Mouse (Mus musculus): ENCODE results near the gene Mtss1l.

The Mtss1l gene

GRCm38 (mm10) chr8:110741816-110742451 is 20.7 kb downstream of the Mtss1l start:
- no peak for DNase-seq

- DNase-seq: no peak
These were observed 21.2 kb downstream of the Mtss1l start for GRCm38 (mm10) chr8:110742452-110742818.

- no peak for DNase-seq
These were observed 23.9 kb downstream of the Mtss1l start for GRCm38 (mm10) chr8:110745162-110745561.

DNA sequence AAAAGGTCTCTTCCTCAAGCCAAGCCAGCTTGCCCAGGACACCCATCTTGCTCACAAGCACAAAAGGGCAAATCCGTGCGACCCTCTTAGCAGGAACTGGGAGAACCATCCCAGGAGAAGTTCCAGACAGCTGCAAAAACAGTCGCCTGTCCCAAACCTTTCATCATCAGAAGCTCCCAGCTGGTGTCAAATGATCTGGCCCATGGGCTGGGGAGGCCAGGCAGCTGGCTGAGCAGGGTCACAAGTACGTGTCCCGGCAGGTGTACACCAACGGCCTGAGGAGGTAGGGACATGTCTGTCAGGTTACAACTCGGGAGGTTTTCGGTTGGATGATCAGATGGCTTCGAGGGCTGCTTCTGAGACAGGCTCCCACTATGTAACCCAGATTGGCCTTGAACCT is 25.4 kb downstream of the Mtss1l start:
- no peak for DNase-seq

- DNase-seq: no peak
These were observed 28.4 kb downstream of the Mtss1l start for GRCm38 (mm10) chr8:110749500-110750170.

GRCm38 (mm10) chr8:110750269-110750668 is 29.0 kb downstream of the Mtss1l start:
- no peak for DNase-seq

DNA sequence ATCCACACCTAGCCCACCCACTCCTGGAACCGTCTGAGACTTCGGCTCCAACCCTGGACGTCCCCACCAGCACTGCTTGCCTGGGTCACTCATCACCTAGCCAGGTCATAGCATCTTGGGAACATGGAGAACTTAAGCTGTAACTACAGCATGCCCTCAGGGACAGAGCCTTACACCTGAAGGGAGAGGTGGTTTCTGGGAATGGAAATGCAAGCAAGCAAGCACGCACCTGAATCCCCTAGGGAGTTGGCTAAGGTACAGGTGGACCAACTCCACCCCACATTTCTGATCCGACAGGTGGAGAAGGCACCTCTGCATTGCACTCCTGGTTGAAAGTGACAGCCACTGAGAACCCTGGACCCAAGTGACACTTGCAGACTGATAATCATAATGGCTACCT is 30.2 kb downstream of the Mtss1l start:
- no peak for DNase-seq

- DNase-seq: no peak
These were observed 33.4 kb downstream of the Mtss1l start for GRCm38 (mm10) chr8:110754713-110755112.

DNA sequence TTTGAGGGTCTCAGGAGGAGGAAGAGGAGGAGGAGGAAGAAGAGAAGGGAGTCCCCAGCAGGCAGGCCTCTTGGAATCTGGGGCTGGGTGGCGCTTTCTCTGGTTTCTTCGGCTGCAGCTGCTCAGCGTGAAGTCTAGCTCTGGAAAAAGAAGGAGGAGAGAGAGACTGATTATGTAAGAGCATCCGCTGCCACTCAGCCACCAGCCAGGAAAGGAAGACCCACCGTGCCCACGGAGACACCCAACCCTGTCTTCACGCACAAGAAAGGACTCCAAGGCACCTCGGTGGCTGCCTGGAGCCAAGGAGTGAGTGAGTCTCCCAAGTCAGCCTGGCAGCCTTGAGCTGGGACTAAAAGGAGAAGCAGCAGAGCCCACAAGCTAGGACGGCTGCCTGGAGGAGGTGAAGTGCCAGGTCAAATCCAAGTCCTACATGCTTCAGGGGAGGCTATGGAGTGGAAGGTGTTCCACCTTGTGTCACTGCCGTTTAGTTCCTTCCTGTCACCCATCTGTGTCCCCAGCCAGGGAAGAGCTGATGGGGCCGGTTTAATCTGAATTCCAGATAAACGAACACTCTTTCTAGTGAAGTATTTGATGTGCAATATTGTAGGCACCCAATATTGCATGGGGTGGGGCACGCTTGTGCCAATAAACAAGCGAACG is 34.4 kb downstream of the Mtss1l start:
- peak; percentile 73 for DNase-seq

GRCm38 (mm10) chr8:110756196-110756595 is 34.9 kb downstream of the Mtss1l start:
- no peak for DNase-seq

DNA sequence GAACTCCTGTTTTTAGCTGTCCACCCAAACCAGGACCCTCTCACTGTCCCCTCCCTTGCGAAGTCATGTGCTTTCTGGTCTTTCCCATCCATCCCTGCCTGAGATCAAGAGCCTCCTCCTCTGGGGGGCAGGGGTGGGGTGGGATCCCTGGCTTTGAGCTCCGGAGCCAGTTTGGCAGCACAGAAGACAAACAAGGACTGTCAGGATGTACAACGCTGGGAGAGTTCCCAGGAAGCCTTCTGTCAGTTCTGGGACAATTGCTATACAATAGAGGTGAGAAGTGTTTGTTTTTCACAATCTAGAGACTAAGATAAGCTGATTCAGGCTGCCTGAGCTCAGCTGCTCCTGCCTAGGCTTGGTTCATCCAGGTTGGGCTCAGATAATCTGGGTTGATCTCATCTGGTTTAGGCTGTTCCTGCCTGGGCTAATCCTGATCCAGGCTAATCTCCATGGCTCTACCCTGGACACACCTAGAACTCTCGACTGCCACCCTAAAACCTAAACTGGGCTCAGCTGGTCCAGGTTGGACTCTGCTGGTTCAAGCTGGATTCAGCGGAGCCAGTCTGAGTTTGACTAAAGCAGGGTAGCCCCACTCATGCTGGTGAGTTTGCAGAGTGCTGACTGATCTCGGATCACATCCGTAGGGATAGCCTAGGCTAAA is 39.1 kb downstream of the Mtss1l start:
- DNase-seq: no peak

DNA sequence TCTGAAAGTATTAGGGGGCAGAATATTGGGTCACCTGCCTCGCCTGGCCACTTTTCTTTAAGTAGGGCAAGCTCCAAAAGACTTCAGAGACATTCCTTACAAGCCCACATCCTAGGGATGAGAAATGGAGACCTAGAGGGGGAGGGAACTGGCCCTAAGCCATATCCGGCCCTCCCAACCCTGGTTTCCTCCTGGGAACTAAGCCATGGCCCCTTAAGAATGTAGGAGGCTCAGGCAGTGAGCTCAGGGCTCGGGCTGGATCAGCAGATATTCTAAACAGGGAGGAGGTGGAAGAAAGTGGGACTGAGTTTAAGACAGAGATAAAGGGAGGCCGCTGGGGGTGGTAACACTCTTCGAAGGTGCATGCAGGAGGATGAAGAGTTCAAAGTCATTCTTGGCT is 39.9 kb downstream of the Mtss1l start:
- DNase-seq: no peak

DNA sequence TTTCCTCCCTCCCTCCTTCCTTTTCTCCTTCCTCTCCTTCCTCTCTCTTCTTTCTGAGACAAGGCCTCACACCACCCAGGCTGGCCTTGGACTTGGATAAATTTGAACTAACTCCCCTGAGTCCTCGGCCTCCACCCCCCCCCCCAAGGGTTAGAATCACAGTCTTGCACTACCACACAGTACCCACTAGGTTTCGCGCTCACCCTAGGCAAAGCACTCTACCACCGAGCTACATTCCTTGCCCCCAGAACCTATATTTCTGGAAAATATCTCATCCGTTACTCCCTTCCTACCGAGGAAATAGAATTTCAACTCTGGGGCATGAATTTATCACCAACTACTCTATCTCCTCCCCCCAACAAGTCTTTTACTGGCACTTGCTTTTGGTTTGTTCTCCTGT is 40.7 kb downstream of the Mtss1l start:
- DNase-seq: no peak

DNA sequence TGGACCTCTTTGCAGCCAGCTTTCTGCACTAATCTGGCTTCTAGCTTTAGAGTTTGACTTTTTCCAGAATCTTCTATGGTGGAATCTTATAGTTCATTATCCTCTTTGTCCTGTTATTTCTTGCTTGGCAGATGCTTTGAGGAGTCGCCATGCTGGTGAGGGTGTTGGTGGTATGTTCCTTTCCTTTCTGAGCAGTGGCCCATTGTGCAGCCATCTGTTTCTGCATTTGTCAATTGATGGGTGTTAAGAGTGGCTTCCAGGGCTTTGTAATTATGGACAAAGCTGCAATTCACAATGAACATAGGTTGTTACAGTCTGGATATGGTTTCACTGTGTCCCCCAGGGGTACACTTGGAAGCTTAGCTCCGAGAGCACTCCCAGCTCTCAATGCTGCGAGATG is 43.4 kb downstream of the Mtss1l start:
- no peak for DNase-seq

GRCm38 (mm10) chr8:110767261-110767660 is 46.0 kb downstream of the Mtss1l start:
- DNase-seq: no peak

DNA sequence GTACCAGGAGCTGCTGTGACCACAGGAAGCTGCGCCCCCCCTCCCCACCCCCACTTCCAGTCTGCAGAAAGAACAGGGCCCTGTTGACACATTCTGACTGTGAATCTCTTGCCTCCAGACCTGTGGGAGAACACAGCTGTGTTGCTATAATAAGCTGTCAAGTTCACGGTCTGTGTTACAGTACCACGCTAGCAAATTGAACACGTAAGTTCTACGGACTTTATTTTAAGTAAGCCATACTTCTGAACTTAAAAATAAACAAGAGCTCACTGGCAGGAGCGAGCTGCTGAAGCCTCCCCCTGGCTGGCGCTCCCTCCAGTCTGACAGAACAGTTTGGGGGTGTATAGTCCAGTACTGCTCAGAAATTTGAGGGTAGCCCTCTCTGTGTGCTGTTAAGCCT is 51.2 kb downstream of the Mtss1l start:
- DNase-seq: peak; percentile 34

- no peak for DNase-seq
These were observed 52.8 kb downstream of the Mtss1l start for GRCm38 (mm10) chr8:110774047-110774446.

- no peak for DNase-seq
These were observed 53.4 kb downstream of the Mtss1l start for GRCm38 (mm10) chr8:110774725-110775124.

DNA sequence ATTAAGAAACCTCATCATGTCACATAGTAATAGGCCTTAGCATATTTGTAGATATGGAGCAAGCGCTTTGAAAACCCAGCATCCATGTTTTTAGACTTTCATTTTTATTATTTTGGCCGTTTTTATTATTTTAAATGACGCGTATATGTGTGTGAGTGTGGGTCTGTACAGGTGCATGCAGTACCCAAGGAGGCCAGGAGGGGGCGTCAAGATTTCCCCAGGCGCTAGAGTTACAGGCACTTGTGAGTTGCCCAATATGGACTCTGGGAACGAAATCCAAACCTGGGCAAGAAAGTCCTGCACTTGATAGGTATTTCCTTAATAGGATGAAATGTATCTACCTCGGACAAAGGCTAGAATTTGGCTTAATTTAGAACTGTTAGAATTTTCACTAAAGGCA is 54.0 kb downstream of the Mtss1l start:
- DNase-seq: no peak

GRCm38 (mm10) chr8:110775721-110776120 is 54.4 kb downstream of the Mtss1l start:
- DNase-seq: no peak

- no peak for DNase-seq
These were observed 55.1 kb downstream of the Mtss1l start for GRCm38 (mm10) chr8:110776335-110776734.

- no peak for DNase-seq
These were observed 58.8 kb downstream of the Mtss1l start for GRCm38 (mm10) chr8:110779924-110780718.

DNA sequence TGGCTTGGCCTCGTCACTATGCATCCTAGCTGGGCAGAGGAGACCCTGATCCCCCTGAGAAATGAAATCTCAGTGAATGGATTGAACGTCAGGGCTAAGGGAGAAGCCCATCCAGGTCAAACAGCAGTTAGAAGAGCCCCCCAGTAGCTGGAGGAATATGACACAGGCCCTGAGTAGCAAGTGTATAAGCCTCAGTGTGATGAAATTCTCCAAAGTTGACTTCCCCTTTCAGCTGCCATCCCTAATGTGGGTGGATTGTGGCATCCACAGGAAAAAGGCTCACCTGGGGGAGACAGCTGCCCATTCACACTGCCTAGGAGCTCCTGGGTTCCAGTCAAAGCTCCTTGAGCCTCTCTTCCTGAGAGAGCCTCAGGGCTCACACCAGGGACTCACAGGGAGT is 64.1 kb downstream of the Mtss1l start:
- no peak for DNase-seq

All from right cerebral cortex, postnatal 25 days (tissue).